In the genomic region with DNA sequence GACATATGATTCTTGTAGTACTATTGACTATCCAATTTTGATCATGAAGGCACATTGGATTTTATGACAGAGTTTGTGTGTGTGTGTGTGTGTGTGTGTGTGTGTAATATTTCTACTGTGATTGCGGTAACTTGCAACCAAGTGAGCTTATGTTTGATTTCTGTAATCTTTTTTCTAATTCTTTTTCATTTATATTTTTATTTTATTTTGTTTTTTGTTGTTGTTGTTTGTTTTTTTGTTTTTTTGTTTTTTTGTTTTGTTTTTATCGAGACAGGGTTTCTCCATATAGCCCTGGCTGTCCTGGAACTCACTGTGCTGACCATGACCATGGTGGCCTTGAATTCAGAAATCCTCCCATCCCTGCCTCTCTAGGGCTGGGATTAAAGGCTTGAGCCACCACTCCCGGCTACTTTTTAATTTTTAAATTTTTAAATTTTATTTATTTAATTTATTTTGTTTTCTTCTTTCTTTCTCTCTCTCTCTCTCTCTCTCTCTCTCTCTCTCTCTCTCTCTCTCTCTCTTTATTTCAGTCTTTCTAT, we compare ENCODE assay signal across 8 mouse cellular contexts.
DNase-seq lines count a peak whose midpoint lies in the region; ATAC-seq and TF ChIP-seq lines count a peak whose summit lies in the region.
"Not testable (repeated sequence)": the region's sequence is repeated elsewhere in the genome, so short reads cannot be mapped to it uniquely, and the experiment has no call there.

No protein-coding gene starts in this region.

- not testable (repeated sequence) for H3K36me3 ChIP-seq in hindbrain, embryonic 12.5 days; lung, embryonic 14.5 days (ENCODE audit: insufficient read depth)

- H3K27ac ChIP-seq in hindbrain, embryonic 12.5 days; lung, embryonic 14.5 days (ENCODE audit: low read depth): not testable (repeated sequence)

- ATAC-seq in hindbrain, embryonic 12.5 days (ENCODE audit: low FRiP score) = peak; percentile 90
- ATAC-seq in lung, embryonic 14.5 days (ENCODE audit: insufficient read depth) = 0 out of 2 replicates have a peak, but pooled peaks have one; percentile 60

- not testable (repeated sequence) for H3K4me3 ChIP-seq in hindbrain, embryonic 12.5 days; lung, embryonic 14.5 days (ENCODE audit: low read depth, low read length)

- 72% methylated on average over 3 of the region's 3 CpGs for WGBS in hindbrain, embryonic 12.5 days
- 73% methylated on average over 3 of the region's 3 CpGs for WGBS in lung, embryonic 14.5 days

- not testable (repeated sequence) for H3K9ac ChIP-seq in hindbrain, embryonic 12.5 days; lung, embryonic 14.5 days

- not testable (repeated sequence) for TF ChIP-seq CTCF in lung, embryonic 14.5 days (IDR thresholded peaks at IDR 0.05; ENCODE audit: low read depth)

- not testable (repeated sequence) for H3K27me3 ChIP-seq in hindbrain, embryonic 12.5 days; lung, embryonic 14.5 days (ENCODE audit: insufficient read depth, low read length)

- not testable (repeated sequence) for H3K4me2 ChIP-seq in hindbrain, embryonic 12.5 days (replicated peaks); lung, embryonic 14.5 days

- H3K4me1 ChIP-seq in hindbrain, embryonic 12.5 days; lung, embryonic 14.5 days (ENCODE audit: insufficient read depth): not testable (repeated sequence)

- DNase-seq in ES-CJ7 (ENCODE audit: low read depth, low spot score) = peak; percentile 3
- DNase-seq in cerebellum, postnatal 14 days = peak; percentile 31 to 62
- DNase-seq in forelimb bud, embryonic 11.5 days (ENCODE audit: low read depth, low spot score) = peak; percentile 20
- DNase-seq in kidney, postnatal 36 days = peak; percentile 23 to 75
- DNase-seq in lung, embryonic 14.5 days = not testable (repeated sequence)
- peak; percentile 14 for DNase-seq in naive thymus-derived CD4-positive, alpha-beta T cell, adult 2 months (ENCODE audit: low read depth)
- peak; percentile 3 for DNase-seq in testis, postnatal 14 days (ENCODE audit: low spot score)

- H3K9me3 ChIP-seq in hindbrain, embryonic 12.5 days (replicated peaks); lung, embryonic 14.5 days (ENCODE audit: low read depth, low read length): not testable (repeated sequence)
